Mouse (Mus musculus) thymus, postnatal 0 days (tissue): ENCODE measurements at regions not wholly inside any gene's neighbourhood (a gene's known extent, or its start where the extent isn't known, plus 50 kb on each side); places are given as distances from the start of the nearest gene placed in this dataset.

ENCODE experiments used
- DNase-seq: peaks from one replicate; pipeline ENCODE4 v3.0.0-alpha.2; 2015; ENCODE audit warnings: low spot score

- no peak for DNase-seq
These were observed 127.6 kb upstream of the Zdhhc25 start for GRCm38 (mm10) chr15:88472351-88473100.

- no peak for DNase-seq
These were observed 126.9 kb upstream of the Zdhhc25 start for GRCm38 (mm10) chr15:88473221-88473620.

- DNase-seq, result no peak
These were observed 116.6 kb upstream of the Zdhhc25 start for GRCm38 (mm10) chr15:88483471-88483870.

- no peak for DNase-seq
These were observed 110.4 kb upstream of the Zdhhc25 start for GRCm38 (mm10) chr15:88489715-88490114.

GRCm38 (mm10) chr15:88490316-88491090, 109.6 kb upstream of the Zdhhc25 start:
- no peak for DNase-seq

GRCm38 (mm10) chr15:88491091-88491366, 109.1 kb upstream of the Zdhhc25 start:
- DNase-seq, result no peak

DNA sequence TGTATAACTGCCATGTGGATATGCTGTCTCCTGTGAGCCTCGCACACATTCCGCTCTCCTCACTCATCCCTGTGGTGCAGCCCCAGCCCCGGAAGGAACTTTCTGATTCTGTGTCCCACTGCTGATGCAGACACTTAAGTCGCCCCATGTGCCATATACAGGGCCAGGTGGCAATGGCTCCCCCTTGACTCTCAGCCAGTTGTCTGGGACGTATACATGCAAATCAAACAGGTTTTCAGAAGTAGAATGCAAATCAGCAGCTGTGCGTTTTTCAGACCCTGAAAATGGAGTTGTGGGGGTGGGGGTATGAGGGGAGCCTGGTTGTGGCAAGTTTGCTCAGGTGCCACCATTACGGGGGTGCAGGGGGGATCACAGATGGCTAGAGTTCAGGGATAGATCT, 102.1 kb upstream of the Zdhhc25 start:
- no peak for DNase-seq

DNA sequence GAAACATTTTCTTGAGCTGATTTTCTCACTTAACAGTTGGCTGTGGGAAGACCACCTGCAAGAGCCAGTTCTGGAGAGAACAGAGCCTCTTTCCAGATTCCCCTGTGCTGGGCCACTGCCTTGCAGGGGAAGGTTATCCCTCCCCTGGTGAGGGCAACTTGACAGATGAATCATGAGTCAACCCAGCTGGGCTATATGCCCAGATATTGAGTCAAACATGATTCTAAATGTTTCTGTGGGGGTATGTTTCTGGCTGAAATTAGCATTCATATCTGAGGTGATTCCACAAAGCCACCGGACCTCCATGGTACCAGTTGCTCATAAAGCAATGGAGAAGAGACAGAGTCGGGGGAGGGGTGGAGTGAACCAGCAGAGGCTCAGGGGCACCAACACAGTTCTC, 97.8 kb upstream of the Zdhhc25 start:
- no peak for DNase-seq

GRCm38 (mm10) chr15:88503896-88504295, 96.2 kb upstream of the Zdhhc25 start:
- no peak for DNase-seq

GRCm38 (mm10) chr15:88505491-88506119, 94.5 kb upstream of the Zdhhc25 start:
- DNase-seq, result no peak

- no peak for DNase-seq
These were observed 92.2 kb upstream of the Zdhhc25 start for GRCm38 (mm10) chr15:88507886-88508285.

DNA sequence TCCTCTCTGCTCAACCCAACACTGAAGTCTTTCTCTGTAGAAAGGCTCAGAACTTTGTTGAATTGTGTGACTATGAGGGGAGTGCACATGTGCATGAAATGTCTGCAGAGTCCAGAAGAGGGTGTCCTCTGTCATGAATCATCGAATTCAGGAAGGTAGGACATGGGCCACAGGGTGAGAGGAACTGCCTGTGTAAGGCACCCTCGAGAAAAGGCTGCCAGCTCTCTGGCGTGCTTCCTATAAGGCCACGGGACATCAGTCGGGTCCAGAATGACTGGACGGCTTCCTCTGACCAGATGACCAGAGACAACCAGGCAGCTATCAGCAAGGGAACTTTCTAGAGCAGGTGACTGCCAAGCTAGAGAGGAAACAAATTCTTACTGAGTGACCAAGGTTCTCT, 91.1 kb upstream of the Zdhhc25 start:
- no peak for DNase-seq

DNA sequence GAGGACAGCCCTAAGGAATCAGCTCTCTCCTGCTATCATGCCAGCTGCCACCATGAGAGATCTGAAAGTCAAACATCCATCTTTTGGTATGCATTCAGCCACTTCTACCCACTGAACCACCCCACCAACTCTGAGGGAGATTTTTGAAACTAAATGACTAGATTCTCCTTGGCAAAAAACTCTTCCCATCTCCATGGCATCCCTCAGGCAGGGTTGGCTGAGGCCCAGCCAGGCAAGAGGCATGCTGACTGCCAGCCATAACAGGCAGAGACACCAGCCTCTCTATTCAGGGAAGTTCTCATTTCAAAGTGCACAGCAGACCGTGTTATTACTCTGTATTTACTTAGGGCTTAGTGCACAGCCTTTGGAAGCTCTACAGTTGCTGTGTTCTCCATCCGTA, 90.5 kb upstream of the Zdhhc25 start:
- DNase-seq, result no peak

GRCm38 (mm10) chr15:88514091-88514490, 86.0 kb upstream of the Zdhhc25 start:
- no peak for DNase-seq

- no peak for DNase-seq
These were observed 68.9 kb upstream of the Zdhhc25 start for GRCm38 (mm10) chr15:88531218-88531617.

GRCm38 (mm10) chr15:88532008-88532407, 68.1 kb upstream of the Zdhhc25 start:
- DNase-seq, result no peak

- DNase-seq, result no peak
These were observed 66.7 kb upstream of the Zdhhc25 start for GRCm38 (mm10) chr15:88533354-88533753.

- no peak for DNase-seq
These were observed 64.6 kb upstream of the Zdhhc25 start for GRCm38 (mm10) chr15:88535516-88535915.

- DNase-seq, result no peak
These were observed 62.9 kb upstream of the Zdhhc25 start for GRCm38 (mm10) chr15:88537190-88537589.

DNA sequence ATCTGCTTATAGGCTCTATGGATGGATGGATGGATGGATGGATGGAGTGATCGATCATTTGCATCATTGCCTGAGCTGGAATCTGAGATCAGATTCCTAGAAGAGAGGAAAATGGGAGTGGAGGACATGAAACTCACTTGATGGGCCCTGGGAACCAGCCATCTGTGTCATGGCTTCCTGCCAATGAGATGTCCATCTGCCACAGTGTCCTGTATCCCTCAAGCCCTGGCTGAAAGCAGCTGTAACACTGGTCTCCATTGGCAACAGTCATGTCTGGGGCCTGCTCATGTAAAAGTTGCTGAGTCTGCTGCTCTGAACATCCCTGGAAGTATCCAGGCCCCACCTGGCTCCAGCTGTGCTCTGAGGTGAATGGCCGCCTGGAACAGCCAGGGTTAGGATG, 57.5 kb upstream of the Zdhhc25 start:
- no peak for DNase-seq

DNA sequence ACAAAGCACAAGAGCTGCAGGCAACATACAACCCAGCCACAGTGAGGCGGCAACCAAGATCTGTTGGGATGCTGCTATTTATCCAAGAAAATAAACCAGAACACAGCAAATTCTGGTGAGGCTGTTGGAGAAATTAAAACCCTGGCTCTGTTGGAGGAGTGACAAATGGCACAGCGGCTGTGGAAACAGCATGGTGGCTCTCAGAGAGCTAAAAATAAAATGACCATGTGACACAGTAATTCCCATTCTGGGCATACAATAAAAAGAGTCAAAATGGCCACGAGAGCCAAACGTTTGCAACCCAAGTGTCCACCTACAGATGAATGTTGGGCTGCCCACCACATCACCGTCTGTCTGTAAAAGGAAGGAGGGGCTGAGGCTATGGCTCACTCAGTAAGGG, 55.9 kb upstream of the Zdhhc25 start:
- no peak for DNase-seq

- no peak for DNase-seq
These were observed 51.8 kb upstream of the Zdhhc25 start for GRCm38 (mm10) chr15:88548261-88548660.
